Mouse (Mus musculus) c-Kit-positive CD71-positive TER-119-negative erythroid progenitor cells, embryonic 14.5 days (primary cell): ENCODE measurements around the gene Bend6.
"Not testable (repeated sequence)": the region's sequence is repeated elsewhere in the genome, so short reads cannot be mapped to it uniquely, and the experiment has no call there.

Experiments
- DNase-seq: peaks from one replicate; pipeline ENCODE4 v3.0.0-alpha.2; 2013; ENCODE audit warnings: low read depth

Bend6 gene

GRCm38 (mm10) chr1:33906927-33907326 is 689 bp downstream of the Bend6 start:
- no peak for DNase-seq

- DNase-seq, result no peak
Observed at GRCm38 (mm10) chr1:33906216-33906615, 1.4 kb downstream of the Bend6 start.

GRCm38 (mm10) chr1:33903587-33903986 is 4.0 kb downstream of the Bend6 start:
- DNase-seq, result no peak

DNA sequence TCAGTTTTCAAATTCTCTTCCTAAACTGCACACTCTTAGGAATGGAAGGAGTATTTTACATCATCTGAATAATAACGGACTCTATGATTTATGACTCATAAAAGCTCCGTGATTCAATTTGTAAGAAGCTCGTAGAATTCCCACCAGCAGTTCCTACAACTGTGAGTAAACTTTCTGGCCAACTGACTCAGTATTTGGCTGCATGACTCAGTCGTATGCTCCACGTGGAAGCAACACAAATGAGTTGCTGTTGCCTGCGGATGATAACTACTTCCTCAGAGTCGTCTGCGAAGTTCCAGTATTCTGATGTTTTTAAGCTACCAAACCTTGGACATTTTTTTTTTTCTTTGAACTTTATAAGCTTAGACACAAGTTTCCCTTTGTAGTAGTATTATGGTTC is 7.4 kb downstream of the Bend6 start:
- no peak for DNase-seq

- no peak for DNase-seq
Observed at GRCm38 (mm10) chr1:33898373-33898772, 9.2 kb downstream of the Bend6 start.

DNA sequence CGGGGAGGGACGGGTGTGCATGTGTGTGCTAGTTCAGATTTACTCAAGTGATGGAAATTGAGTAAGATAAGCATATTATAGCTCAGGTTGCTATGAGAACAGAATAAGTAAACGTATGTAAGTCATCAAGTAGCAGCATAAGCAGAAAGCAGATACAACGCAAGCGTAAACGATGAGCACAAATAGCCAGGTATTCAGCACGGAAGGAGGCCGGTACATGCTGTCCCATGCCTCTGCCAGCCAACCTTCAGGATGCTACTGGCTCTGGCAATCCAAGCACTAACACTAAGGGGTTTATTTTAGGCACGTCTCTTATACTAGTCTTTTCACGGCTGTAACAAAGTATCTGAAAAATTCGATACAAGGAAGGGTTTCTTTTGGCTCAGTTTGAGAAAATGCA is 10.2 kb downstream of the Bend6 start:
- no peak for DNase-seq

- no peak for DNase-seq
Observed at GRCm38 (mm10) chr1:33896666-33897065, 10.9 kb downstream of the Bend6 start.

GRCm38 (mm10) chr1:33896116-33896515 is 11.5 kb downstream of the Bend6 start:
- no peak for DNase-seq

- peak; percentile 10 for DNase-seq
Observed at GRCm38 (mm10) chr1:33892784-33893183, 14.8 kb downstream of the Bend6 start.

- peak; percentile 11 for DNase-seq
Observed at GRCm38 (mm10) chr1:33883102-33883839, 24.3 kb downstream of the Bend6 start.

DNA sequence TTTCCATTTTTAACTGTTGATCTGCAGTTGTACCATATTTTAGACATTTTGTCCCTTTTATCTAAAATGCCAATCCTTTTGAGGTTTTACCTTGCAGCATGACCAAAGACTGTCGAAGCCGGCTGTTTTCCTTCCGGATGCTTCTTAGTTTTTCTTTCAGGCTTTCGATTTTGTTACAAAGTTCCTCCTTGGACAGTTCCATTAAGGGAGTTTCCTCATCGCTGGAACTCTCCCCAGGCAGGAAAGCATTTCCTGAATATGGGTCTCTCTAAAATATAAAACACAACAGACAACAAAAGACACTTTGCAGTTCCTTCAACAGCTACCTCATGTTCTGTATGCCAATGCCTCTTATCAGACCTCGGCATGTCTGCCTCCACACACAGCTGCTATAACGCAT is 29.4 kb downstream of the Bend6 start:
- DNase-seq, result no peak

DNA sequence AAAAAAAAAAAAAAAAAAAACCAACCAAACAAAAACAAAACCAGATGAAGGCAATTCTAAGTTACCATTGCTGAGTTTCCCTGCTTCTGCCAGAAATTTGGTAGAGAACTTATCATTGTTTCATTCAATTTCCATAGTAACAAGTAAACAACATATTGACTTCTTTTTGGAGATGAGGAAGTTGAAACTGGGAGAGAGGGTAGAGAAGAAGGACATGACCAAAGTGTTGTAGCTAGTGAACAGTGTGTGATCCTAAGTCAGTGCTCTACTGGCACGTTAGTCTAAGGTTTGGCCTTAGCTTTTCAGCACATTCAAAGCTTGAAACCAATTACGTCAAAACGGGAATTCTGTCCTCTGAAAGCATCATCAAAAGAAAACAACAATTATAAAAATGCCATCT is 31.2 kb downstream of the Bend6 start:
- DNase-seq, result no peak

GRCm38 (mm10) chr1:33875691-33876090 is 31.9 kb downstream of the Bend6 start:
- DNase-seq, result peak; percentile 19

GRCm38 (mm10) chr1:33873561-33873960 is 34.1 kb downstream of the Bend6 start:
- DNase-seq, result no peak

DNA sequence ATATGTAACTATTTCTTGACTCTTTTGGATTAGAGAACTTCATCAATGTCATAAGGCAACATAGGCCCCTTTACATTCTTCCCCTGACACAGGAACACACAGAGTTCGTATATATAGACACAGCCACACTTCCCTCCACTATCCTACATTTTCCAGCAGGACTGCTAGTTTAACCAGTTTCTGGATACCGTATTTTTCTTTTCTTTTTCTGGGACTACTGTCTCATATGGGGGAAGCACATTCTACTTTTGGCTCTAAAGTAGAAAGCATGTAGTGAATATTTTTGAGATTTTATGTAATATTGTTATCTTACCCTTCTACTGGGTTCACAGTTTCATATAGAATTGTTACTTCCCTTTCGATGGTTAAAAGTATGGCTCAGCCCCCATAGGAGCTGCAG is 38.2 kb downstream of the Bend6 start:
- DNase-seq, result no peak

DNA sequence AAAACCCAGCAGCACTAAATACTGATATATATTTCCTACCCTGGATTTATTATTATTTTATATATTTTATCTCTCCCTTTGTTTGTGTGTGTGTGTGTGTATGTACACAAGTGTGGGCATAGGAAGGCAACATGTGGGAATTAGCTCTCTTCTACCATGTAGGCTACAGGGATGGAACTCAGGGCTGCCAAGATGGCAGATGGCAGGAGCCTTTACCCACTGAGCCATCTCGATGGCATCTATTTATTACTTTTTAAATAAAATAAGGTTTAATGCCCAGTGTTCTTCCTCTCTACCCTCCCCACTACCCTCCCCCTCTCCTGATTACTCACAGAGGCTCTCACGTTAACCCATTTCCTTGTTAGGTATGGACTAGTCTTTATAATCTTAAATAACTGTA is 38.6 kb downstream of the Bend6 start:
- no peak for DNase-seq

- DNase-seq, result no peak
Observed at GRCm38 (mm10) chr1:33846807-33847206, 60.8 kb downstream of the Bend6 start.

DNA sequence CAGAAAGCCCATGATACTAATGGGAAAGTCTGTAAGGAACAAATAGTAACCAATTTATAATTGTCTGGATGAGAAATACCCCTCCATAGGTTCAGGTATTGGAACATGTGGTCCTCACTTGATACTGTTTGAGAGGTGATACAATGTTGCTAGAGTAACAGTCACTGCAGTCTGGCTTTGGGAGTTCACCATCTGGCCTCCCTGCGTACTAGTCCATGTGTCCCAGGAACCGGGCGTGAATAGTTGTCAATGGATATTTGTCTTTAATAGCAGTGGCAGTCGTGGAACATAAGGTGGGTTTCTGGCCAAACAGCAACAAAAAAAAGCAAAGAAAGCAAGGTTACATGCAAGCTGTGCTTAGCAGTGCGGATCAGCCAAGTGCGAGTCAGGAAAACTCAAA is 63.8 kb downstream of the Bend6 start:
- DNase-seq, result no peak

DNA sequence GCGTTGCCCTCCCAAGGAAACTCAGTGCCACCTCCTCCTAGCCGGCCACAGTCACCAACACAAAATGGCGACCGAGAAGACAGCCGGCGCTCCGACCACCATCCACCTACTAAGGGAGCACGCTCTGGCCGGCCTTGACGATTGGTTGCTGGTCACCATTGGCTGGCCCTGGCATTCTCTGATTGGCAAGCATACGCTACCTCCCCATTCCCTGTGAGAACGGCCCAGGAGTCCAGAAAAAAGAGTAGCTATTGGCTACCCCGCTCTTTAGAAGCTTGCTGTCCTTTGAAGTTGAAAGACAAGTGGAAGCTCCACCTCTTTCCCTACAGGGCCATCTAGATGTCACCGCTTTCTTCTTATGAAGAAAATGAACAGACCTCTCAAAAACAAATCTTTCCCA is 68.7 kb downstream of the Bend6 start:
- not testable (repeated sequence) for DNase-seq

DNA sequence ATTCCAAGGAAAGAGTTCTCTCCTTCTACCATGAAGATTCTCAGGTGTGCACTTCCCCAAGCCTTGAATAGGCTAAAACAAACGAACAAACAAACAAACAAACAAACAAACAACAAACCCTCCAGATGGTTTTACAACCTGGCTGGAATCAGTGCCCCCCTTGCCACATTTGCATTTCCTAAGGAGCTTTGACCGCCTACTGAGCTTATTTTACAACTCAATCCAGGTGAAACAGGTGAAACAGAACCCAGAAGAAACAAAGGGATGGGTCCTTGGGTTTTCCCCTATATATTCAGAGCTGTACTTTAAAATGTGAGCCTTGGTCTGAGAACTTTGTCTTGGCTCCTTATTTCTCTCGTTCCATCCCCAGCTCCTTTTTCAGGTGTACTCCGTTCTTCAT is 77.0 kb downstream of the Bend6 start:
- no peak for DNase-seq

GRCm38 (mm10) chr1:33817931-33818330 is 89.7 kb downstream of the Bend6 start:
- DNase-seq, result no peak

- peak; percentile 77 for DNase-seq
Observed at GRCm38 (mm10) chr1:33813868-33814794, 93.5 kb downstream of the Bend6 start, which contains the start of gene Zfp451. Gene Zfp451, minus strand, starts transcription at chr1:33814595.

GRCm38 (mm10) chr1:33813495-33813867 is 94.1 kb downstream of the Bend6 start:
- DNase-seq, result peak; percentile 17
